Mouse (Mus musculus): ENCODE results near the gene Fgfr2.

Gene Fgfr2

GRCm38 (mm10) chr7:130787537-130787936 is 2335.6 kb downstream of the Fgfr2 start:
- DNase-seq (ENCODE audit: low spot score), result no peak

DNA sequence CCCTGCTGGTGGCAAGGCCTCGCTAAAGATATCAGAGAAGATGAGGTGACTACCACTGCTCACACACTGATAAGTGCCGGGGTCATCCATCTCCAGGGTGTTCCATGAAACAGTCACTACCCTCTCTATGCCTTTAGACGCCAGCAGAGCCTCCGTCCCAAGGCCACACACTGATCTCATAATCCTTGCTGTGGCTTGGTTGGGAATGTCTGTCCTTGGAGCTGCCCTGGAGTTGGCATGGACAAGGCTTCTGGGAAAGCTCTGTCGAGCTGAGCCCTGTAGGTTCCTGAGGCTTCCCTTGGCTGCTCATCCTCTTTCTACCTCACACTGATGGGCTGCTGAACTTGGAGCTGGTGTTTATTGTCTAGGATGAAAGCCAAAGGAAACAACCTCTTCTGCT is 2336.4 kb downstream of the Fgfr2 start:
- DNase-seq (ENCODE audit: low spot score), result no peak

- no peak for DNase-seq (ENCODE audit: low spot score)
Observed at GRCm38 (mm10) chr7:130785923-130786575, 2337.1 kb downstream of the Fgfr2 start.

DNA sequence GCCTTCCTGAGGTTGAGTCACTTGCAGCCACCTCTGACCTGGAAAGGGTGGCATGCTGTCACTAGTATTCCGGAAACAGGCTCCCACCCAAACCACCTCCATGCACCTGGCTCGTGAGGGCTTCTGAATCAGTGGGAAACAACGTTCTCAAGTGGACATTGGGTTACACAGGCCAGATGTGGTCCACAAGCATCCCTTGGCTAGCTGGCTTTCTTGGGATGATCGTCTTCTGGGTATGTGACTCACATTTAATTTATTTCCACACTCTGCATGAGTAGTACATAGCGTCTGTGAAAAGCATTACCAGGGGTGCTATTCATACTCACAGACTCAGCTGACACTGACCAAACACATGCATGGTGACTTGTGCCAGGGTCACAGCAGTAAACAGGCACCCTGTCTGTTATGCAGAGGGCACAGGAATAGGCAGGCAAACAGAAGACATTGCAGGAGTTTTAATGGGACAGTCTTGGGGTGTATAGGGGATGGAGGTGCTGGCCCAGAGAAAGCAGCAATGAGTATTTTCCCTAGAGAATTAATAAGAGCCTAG is 2340.6 kb downstream of the Fgfr2 start:
- no peak for DNase-seq (ENCODE audit: low spot score)

GRCm38 (mm10) chr7:130780866-130781419 is 2342.2 kb downstream of the Fgfr2 start:
- no peak for DNase-seq (ENCODE audit: low spot score)

DNA sequence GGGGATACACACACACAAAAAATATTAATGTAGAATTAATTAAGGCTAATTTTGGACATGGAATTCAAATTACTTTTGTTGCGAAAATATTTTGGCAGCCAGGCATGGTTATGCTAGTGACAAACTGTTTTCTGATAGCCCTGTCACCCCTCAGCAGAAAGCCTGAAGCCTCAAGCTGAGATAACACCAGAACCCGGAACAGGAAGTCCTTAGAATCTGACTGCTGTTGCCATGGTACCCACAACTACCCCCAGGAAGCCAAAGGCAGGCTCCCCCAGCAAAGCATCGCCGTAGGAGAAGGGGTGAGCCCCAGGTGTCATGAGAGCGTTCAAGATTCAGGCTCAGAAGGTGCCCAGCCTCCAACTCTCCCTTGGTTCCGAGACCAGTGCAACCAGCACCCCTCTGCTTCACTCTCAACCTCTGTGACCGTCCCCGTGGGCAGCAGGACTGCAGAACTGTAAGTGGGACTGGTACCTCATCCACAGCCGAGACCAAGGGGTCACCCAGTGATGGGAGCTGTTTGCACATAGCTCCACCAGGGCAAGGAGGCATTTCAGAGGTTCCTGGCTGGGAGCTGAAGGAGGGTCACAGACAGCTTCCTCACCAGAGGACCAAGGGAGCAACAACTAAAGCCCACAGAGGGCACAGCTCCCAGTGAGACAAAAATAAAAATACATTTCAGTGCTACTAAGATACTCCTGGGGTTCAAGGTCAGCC is 2349.1 kb downstream of the Fgfr2 start, which contains the start of gene Btbd16:
Gene Btbd16, plus strand, starts transcription at position 156 of the 717 bp plus-strand sequence.
- DNase-seq (ENCODE audit: low spot score), result no peak

DNA sequence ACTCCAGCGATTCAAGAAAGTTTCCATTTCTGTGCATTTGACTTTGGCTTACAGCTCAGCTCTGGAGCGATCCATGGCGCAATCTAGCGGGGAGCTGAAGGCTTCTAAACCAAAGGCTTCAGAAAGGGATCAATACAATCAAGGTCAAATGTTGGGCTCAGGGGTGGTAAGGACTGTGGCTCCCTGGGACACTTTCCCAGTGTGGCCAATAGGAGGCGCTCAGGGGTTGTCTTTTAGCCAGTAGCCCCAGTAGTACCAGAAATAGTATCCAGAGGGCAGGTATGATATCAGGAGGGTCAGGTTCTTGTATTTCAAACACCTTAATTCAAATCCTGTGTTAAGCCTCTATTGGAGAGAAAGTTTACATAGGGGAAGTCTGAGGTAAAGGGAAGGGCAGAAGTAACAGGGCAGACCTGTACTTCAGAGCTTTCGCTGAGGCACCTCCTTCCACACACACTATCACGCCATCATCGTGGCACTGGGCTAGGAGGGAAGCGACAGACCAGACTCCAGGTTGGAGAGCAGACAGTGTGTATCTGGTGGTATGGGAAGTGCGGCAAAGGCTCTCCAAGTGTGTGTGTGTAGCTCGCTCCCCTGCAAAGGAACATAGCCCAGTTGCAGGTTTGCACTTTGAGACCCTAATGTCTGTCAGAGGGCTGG is 2349.8 kb downstream of the Fgfr2 start:
- DNase-seq (ENCODE audit: low spot score), result no peak

DNA sequence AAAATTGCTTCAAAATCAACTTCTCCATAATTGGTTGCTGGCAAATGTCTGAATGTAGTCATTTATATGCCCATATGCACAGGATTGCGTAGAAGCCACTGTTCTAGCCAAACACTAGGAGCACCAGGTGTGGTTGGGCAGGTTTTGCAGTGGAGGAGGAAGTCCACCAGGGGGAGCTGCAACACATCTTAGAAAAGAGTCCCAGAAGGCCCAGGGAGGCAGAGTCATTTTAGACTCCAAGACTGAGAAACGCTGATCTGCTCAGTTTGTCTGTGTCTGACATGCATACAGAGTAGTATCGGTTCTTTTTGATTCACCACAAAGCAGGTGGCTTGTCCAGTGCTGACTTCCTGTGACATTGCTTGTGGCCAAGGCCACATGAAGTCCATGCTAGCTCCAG is 2352.4 kb downstream of the Fgfr2 start:
- peak; percentile 34 for DNase-seq (ENCODE audit: low spot score)

GRCm38 (mm10) chr7:130768151-130768550 is 2355.0 kb downstream of the Fgfr2 start:
- no peak for DNase-seq (ENCODE audit: low spot score)

DNA sequence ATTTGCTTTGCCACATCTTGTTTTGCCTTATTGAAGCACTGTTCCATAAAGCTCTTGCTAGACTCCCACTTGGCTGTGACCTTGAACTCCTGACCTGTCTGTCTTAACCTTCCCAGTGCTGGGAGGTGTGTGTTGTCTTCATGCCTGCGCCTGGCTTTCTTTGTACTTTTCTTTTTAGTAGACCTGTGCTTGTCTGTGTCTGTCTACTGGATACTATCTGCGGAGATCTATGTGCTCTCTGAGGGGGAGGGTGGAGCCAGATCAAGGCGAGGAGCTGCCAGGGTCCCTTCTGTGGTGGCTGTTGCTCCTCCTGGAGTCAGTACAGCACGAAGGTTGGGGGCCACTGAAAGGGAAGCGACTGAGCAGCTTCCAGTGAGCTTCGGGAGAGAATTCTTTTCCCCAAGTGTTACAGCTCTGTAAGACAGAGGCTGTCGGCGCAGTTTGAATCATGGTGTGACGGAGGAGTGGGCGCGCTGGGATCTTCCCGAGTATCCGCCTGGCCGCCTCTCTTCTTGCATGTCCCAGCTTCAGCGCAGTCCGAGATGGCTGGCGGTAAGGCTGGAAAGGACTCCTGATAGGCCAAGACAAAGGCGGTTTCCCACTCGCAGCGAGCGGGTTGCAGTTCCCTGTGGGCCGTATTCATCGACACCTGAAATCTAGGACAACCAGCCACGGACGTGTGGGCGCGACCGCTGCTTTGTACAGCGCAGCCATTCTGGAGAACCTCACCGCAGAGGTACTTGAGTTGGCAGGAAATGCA is 2356.6 kb downstream of the Fgfr2 start:
- DNase-seq (ENCODE audit: low spot score), result no peak

GRCm38 (mm10) chr7:130764160-130764559 is 2359.0 kb downstream of the Fgfr2 start:
- DNase-seq (ENCODE audit: low spot score), result no peak

DNA sequence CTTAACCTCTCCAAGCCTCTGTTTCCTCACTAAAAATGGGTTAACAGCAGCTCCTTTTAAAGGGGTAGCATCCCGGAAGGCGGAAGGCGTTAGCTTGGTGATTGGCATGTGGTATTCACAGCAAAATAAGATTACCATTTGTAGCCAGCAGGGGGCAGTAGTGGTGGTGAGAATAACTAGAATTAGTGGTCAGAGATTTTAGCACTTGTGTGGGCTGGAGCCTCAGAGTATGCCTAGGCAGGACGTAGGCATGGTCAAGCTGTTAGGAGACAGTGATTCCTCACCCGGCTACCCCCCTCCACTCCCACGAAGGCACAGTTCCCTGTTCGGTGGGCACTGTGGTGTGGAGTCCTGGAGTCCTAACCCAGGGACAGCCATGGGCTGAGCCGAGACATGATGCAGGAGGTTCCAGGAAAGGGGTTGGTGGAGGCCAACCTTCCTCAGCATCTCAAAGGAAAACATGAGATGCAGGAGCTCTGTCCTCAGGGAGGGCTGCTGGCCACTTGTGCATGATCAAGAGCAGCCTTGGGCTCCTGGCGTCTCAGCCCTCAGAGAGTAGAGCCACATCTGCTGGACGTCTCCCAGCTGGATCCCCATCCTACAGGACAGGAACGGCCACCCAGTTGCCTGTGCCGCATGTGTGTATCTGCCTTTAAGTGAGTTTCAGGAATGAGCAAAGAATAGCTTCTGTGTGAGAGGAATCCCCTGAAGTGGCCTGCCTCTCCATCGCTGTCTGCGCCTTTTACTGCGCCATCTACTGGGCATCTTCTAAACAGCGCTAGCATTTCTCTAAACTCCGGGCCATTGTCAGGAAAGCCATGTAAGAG is 2360.9 kb downstream of the Fgfr2 start:
- DNase-seq (ENCODE audit: low spot score), result peak; percentile 12

DNA sequence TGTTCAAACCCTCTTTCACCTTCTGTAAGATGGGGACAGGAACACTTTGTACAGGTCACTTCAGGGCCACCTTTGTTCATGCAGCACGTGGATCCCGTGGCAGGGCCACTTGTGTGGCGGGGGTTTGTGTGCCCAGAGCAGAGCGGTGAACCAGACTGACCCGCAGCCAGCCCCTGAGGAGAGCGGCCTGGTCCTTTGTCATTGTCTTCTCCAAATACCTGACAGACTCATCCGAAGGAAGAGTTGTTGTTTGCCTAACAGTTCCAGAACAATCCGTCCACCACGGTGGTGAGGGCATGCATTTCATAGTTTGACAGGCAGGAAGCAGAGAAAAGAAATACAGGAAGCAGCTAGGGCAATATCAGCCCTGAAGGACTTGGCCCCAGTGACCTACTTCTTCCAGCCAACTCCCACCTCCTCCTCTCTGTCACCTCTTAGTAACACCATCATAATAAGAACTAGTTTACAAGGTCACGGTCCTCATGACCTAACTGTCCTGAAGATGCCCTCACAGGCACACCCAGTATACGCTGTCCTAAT is 2365.8 kb downstream of the Fgfr2 start:
- no peak for DNase-seq (ENCODE audit: low spot score)

DNA sequence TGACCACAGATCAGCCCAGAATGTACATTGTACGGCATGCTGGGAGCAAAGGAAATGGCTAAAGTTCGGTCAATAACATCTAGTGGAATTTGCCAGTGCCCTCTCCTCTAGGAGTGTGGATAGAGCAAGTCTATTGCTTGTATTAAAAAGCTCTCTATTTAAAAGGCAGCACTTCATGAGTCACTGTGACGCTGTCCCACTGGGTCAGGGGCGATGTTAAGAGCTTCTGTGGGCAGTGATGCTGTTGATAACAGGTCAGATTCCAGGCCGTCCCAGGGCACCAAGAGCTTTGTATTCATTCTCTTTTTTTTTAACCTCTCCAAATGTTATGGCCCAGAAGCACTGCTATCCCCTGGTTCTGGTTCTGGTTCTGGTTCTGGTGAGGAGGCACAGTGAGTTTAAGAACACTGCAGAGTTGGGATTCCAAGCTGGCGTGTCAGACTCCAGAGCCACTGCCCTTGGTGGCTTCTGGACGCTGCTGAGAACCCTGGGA is 2366.8 kb downstream of the Fgfr2 start:
- DNase-seq (ENCODE audit: low spot score), result no peak

GRCm38 (mm10) chr7:130754790-130755189 is 2368.4 kb downstream of the Fgfr2 start:
- DNase-seq (ENCODE audit: low spot score), result no peak

- DNase-seq (ENCODE audit: low spot score), result no peak
Observed at GRCm38 (mm10) chr7:130751678-130752077, 2371.5 kb downstream of the Fgfr2 start.

GRCm38 (mm10) chr7:130750752-130751490 is 2372.2 kb downstream of the Fgfr2 start:
- no peak for DNase-seq (ENCODE audit: low spot score)

GRCm38 (mm10) chr7:130749165-130749564 is 2374.0 kb downstream of the Fgfr2 start:
- DNase-seq (ENCODE audit: low spot score), result no peak

- no peak for DNase-seq (ENCODE audit: low spot score)
Observed at GRCm38 (mm10) chr7:130743239-130744025, 2379.7 kb downstream of the Fgfr2 start.

Measured in spleen, adult 12 weeks (tissue).